Mouse (Mus musculus): Measurements from ENCODE around the gene Gm49387. TPM values are rescaled to one million over a fixed set of nuclear protein-coding genes. Genes with fewer than 3 reads are reported as not detected.
A peak's percentile ranks its signal among the peaks of the same experiment; 100 is the strongest.
"Not testable (repeated sequence)": the region's sequence is repeated elsewhere in the genome, so short reads cannot be mapped to it uniquely, and the experiment has no call there.

The Gm49387 gene
- total RNA-seq, 2 experiments from 2014 or later: 0.47 to 1.5 TPM

DNA sequence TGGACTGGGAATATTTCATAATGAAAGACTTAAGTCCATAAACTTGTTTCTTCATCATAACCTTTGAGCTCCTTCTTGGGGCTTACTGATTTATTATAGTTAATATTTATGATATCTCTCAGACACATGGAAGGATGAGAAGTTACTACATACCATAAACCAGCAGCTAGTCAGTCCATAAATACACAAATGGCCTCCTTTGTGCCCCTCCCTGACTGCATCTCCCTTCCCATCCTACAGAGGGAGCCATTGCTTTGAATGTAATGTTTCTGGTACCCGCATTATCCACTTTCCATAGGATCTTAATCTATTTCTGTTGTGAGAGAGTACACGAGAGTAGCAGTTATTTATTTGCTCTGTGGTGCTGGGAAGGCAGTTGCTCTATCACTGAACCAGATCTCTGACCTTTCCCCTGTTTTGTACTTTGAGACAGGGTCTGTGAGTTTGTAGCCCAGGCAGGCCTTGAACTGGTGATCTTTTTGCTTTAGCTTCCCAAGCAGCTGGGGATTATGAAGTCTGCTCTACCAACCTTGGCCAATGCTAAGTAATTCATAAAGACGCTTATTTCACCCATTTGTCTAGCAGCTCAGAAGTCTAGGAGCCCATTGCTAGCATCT is 4.4 kb upstream of the Gm49387 start:
- intact Hi-C loops (cut with DNase I): no loop called here
- DNase-seq (ENCODE audit: low spot score): no peak

DNA sequence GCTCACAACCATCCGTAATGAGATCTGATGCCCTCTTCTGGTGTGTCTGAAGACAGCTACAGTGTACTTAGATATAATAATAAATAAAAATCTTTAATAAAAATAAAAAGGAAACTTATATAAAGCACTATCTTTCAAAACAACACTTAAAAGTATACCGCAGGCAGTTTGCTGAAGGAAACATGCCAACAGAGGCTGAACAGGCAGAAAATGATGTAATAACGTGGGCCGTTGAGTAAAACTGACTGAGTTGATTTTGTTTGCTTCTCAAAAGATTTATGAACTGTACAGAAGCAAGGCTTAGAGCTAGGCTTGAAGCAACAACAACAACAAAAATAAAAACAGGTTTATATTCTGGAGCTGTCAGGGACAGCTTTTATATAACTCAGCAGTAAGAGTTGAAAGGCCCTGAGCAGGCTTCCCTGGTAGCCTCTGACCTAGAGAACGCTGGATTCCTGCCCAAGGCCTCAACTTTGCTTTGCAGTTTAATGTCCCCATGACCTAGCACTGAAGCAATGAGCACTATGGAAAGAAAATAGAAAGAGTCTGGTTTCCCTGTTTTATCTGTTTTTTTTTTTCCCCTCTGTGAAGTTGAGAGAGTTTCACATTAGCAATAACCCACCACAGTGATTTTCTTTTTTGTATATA is 3.6 kb upstream of the Gm49387 start:
- intact Hi-C loops (cut with DNase I): no loop called here
- DNase-seq (ENCODE audit: low spot score): no peak

DNA sequence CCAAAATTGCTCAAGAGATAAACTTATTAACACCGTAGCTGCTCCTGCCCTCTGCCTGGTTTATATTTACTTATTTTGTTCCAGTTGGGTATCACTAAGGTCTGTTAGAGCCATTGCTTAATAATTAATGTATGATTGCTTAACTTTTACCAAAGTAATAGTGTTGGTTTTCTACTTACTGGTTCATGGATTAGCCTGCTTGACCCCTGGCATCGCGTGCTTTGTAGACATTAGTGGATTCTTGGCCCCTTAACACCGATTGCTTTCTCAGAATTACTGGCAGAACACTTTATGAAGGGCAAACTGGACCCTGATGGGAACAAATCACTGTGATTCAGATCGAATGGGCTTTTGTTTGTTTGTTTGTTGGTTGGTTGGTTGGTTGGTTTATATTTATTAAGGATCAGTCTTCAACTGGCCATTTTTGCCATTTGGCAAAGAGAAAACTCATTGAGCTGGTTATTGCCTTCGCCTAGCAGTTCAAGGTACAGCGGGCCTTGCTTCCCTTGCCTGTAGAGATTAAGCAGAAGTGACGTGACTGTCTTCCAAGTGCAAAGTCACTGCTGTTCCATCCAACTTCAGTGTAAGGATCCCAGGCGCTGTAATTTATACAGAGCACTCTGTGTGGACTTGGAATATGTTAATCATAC is 953 bp upstream of the Gm49387 start:
- no peak for DNase-seq (ENCODE audit: low spot score)
- intact Hi-C loops (cut with DNase I): no loop called here

DNA sequence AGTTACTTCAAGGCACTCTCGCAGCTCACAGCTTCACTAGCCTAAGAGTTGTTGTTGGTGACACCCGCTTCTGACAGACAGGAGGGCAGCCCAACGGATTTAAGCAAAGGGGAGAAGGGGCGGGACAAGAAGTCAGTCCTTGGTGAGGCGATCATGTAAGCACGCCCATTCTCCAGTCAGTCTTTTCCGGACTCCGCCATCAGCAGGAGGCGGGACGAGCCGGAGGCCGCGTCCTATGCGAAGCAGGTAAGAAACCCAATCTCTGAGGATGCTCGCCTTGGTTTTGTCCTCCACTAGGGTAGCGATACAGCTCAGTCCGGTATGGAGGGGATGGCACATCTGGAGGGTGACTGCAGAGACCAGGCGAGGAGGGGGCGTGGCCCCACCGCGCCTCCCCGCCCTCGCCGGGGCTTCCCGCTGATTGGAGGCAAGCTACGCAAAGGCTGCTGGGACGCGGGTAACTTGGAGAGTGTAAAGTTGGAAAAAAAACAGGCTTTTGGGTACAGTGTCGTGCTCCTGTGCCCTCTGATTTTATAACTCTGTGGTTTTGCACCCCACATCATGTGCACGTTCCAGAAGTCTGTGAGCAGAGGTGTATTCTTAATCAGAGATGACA is 320 bp upstream of the Gm49387 start, which contains the start of the genes Btd and Hacl1:
Btd (plus strand) TSS at position 139 of the 616 bp plus-strand sequence.
Hacl1 (minus strand) TSS at position 397 of the 616 bp plus-strand sequence.
- peak; percentile 85 for DNase-seq (ENCODE audit: low spot score)
- intact Hi-C loops (cut with DNase I): no loop called here

DNA sequence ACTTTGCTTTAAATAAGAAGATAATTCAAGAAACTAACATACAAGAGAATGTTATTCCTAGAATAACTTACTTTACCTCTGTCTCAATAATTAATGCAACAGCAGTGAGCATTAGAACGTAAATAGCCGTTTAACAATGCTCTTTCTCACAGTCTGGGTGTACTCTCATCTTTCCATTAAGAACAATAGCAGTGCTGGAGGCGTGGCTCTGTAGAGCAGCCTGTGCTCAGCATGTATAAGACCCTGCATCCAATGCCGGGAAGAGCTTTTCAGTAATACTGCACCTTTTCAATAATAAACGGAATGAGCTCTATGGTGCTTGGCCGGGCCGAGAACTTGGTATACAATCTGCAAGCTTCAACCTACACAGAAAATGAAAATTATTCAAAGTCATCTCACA is 10.0 kb downstream of the Gm49387 start:
- DNase-seq (ENCODE audit: low spot score): no peak
- intact Hi-C loops (cut with DNase I): no loop called here

DNA sequence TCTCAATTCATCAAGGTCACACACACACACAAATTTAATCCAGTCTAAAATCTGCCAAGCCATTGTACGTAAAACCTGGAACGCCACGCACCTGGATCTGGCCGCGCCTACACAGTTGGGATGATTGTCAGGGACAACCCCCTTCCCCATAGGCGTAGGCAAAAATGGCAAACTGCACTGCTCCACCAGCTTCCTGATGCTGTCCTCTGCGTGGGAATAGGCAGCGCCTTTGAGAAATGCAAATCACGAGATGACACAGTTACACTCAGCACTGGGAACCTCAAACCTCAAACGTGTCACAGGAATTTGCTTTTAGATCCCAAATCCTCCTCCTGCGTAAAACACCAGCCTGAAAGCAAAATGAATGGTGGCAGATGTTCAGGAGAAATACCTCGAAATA is 17.9 kb downstream of the Gm49387 start:
- intact Hi-C loops (cut with DNase I): no loop called here
- no peak for DNase-seq (ENCODE audit: low spot score)

DNA sequence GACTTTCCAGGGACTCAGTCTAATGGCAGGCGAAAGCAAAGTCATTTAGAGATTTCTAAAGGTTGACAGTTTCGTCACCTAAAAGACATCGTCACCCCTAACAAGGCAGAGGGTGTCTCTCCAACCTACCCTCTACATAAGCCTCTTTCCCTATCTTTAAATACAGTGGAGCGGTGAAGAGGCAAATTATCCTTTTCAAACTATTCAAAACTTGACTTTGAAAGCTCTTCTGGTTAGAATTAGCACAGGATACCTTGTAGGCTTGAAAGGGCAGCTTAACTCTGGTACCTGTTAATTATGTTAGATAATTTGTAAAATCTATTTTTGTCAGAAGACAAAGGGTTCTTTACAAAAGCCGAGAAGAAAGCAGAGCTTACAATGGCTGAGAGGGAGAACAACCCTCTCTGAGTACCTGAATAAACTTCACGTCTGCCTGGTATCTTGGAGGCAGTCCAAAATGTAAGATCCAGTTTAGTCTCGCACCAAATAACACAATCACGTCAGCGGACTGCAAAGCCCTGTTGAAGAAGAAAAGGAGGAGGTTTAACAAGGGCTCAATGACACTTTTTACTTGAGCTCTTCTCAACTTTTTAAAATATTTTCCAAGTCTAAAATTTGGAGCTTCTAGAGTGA is 20.0 kb downstream of the Gm49387 start:
- no peak for DNase-seq (ENCODE audit: low spot score)
- intact Hi-C loops (cut with DNase I): no loop called here

DNA sequence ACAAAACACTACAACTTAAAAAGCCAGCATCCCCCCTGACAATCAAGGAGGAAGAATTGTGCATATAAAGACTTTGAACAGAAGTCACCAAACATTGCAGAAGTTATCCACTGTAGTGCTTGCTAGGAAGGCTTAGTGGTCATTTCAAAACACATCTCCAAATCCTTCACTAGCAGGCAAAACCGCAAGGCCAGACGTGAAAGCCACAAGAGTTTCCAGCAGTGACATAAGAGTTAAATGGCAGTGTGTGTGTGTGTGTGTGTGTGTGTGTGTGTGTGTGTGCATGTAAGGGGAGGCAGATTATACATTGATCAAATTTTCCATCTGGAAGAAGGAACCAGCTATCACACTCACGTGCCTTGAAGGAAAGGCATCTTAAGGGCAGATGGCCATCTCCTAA is 22.7 kb downstream of the Gm49387 start:
- no peak for DNase-seq (ENCODE audit: low spot score)
- intact Hi-C loops (cut with DNase I): no loop called here

DNA sequence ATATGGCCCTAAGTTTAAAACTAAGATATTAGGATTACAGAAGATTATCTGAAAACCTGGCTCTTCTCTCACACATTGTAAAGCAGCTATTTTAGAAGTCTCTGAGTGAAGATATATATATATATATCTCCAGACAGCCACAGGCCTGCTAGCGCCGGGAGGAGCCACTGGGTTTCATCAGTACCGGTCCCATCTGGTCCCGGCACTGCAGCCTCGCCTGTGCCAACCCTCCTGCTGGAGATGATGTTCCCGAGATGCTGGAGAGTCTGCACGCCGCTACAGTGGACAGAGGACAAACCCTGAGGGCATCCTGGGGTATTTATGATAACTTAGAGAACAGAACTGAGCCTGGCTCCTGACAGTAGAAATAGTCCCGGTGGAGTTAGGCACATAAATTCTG is 23.5 kb downstream of the Gm49387 start:
- intact Hi-C loops (cut with DNase I): no loop called here
- DNase-seq (ENCODE audit: low spot score): no peak

DNA sequence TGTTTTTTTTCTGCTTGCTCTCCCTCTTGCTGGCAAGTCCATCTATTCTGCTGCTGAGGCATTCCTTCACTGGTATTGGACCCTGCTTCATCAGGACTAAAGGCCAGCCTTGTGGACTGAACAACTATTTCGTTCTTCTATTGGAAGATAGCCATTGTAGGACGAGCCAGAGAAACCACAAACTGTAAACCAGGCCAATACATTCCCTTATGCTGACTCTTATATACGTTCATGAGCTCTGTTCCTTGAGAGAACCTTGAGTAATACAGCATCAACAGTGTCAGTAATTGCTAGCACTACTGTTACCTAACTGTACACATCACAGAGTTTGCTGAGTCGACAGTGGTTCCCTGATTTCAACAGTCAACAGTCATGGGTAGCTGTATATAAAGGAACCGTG is 27.0 kb downstream of the Gm49387 start:
- intact Hi-C loops (cut with DNase I): no loop called here
- no peak for DNase-seq (ENCODE audit: low spot score)

DNA sequence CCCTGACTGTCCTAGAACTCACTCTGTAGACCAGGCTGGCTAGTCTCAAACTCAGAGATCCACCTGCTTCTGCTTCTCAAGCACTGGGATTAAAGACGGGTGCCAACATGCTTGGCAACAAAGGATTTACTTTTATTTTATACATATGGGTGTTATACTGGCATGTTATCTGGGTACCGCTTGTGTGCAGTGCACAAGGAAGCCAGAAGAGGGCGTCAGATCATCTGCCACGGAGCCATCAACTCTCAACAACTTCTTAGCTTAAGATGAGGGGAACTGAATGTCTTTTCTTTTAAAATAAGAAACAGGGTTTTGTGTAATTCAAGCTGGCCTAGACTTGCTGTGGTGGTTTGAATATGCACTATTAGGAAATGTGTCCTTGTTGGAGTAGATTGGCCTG is 28.7 kb downstream of the Gm49387 start:
- no peak for DNase-seq (ENCODE audit: low spot score)
- intact Hi-C loops (cut with DNase I): no loop called here

DNA sequence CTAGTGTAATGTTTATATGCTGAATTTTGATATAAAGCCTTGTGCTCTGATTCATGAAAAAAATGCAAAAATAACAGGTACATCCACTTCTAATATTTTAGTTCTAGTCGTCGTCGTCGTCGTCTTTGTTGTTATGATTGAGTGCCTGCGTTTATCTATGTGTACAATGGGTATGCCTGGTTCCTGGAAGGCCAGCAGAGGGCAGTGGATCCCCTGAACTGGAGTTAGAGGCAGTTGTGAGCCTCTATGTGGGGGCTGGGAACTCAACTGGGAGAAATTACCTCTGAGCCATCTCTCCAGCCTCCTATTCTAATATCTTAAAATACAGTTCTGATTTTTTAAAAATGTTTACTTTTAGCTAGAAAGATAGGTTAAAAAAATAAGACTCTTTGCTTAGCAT is 35.2 kb downstream of the Gm49387 start:
- intact Hi-C loops (cut with DNase I): loop anchor here (1.0 to 10.0 kb wide), 3 partner anchors 86 to 331 kb away; no protein-coding TSS in a partner anchor
- no peak for DNase-seq (ENCODE audit: low spot score)

DNA sequence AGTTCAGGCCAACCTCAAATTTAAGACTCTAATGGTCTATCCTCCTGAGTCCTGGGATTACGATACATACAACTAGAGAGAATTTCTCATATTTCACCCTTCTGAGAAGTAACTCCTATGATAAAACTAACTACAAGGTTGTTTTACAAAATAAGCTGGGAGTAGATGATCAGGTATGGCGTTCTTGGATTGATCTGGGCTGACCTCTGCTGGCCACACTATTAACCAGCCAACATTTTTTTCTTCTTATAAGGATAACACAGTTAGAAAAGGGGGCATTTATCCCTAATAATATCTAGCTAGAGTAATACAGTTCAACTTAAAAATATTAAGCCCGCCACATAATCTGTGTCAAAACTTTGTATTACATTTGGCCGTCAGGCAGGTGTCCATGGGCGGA is 35.8 kb downstream of the Gm49387 start:
- DNase-seq (ENCODE audit: low spot score): no peak
- intact Hi-C loops (cut with DNase I): loop anchor here (1.0 to 10.0 kb wide), 4 partner anchors 48 to 330 kb away; no protein-coding TSS in a partner anchor

DNA sequence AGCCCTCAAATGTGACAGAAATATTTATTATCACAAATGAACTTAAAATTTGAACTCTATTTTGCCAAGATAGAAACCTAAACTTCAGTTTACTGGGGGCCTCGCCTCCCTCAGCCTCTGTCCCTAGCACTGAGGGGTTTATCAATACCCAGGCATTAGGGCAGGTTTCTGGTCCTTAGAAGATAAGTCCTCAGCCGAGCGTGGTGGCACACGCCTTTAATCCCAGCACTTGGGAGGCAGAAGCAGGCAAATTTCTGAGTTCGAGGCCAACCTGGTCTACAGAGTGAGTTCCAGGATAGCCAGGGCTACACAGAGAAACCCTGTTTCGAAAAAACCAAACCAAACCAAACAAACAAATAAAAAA is 38.1 kb downstream of the Gm49387 start:
- intact Hi-C loops (cut with DNase I): loop anchor here (5.0 to 10.0 kb wide), 3 partner anchors 45 to 328 kb away; no protein-coding TSS in a partner anchor
- not testable (repeated sequence) for DNase-seq (ENCODE audit: low spot score)

DNA sequence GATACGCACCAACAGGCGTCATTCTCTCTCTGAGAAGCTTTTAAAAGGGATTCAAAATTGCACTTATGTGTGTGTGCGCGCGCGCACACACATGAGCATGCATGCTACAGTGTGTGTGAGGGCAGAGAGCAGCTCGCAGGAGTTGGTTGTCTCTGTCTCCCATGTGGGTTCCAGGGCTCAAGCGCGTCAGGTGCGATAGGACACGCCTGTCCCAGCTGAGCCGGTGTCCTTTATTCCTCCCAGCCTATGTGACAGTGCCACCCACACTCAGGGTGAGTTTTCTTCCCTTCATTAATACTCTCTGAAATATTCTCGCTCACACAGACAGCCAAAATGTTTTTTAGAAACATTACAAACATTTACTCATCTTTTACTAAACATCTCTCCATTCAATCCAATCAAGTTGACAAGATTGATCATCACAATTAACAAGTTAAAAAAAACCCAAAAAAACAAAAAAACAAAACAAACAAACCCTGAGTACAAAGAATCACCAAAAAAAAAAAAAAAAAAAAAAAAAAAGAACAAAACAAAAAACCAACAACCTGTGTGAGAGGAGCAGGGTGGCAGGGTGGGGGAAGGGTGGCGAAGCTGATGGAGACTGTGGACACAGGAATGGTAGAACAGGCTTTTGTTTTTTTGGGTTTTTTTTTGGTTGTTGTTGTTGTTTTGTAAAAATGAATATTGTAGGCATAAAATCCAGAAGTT is 38.6 kb downstream of the Gm49387 start:
- DNase-seq (ENCODE audit: low spot score): no peak
- intact Hi-C loops (cut with DNase I): loop anchor here (5.0 to 10.0 kb wide), 3 partner anchors 45 to 327 kb away; no protein-coding TSS in a partner anchor

DNA sequence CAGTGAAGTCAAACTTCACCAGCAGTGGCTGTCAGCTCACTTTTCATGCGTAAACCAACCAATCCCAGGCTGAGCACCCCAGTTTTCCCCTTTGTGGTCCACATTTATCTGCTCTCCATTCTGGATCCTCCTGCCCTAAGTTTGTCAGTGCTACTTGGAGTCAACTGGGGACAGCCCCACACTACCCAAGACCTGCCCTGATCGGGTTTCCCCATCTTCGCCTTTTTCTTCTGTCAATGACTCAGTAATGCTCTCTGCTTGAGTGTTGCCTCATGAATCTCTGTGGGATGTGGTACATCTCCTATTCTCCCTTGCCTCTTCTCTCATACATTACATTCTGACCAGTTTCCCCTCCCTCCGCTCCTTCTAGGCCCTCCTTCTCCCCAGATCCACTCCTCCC is 43.2 kb downstream of the Gm49387 start:
- intact Hi-C loops (cut with DNase I): no loop called here
- no peak for DNase-seq (ENCODE audit: low spot score)

DNA sequence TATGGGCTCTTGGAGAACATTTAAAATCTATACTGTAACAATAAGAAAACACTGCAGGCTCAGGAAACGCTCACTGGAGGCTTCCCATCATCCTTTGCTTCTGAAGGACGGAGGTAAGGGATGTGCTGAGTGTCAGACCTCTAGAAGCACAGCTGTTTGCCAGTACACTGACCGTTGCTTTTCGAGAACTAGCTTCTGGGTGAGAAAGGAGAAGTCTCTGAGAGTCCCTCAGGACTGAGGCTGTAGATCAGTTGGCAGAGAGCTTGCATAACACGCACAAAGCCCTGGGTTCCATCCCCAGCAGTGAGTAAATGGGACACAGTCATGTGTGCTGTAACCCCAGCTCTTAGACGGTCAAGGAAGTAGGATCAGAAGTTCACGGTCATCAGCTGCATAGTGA is 44.3 kb downstream of the Gm49387 start:
- DNase-seq (ENCODE audit: low spot score): no peak
- intact Hi-C loops (cut with DNase I): no loop called here

DNA sequence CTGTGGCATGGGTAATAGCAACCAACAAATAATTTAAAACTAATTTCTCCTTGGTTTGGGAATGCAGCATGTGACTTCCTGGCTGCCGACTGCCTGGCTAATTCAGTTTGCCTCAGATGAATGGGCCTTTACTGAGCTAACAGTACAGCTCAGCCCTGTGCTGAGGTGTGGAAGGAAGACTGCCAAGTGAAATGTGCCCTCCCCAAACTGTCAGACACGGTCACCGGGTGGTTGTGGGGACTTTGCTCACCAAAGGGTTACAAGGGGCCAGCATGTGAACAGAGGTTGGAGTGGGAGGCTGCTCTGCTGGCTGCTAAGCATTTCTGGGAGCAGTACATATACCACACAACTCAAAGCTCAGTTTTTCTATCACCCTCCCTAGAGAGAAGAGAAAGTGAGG is 46.0 kb downstream of the Gm49387 start:
- DNase-seq (ENCODE audit: low spot score): no peak
- intact Hi-C loops (cut with DNase I): no loop called here

DNA sequence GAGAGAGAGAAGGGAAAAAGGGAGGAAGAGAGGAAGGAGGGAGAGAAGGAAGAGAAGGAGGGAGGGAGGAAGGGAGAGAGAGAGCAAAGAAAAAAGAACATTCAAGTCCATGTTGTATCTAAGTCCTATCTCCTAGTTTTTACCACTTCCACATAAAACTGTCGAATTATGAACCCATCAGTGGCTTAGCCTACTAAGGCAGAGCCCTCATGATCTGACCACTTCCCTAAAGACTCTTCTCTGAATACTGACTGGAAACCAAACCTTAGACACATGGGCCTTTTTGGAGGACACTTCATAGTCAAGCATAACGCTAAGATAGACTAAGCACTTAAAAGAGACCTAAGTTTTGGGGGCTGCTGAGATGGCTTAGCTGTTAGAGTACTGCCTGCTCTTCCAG is 47.6 kb downstream of the Gm49387 start:
- intact Hi-C loops (cut with DNase I): no loop called here
- DNase-seq (ENCODE audit: low spot score): no peak

DNA sequence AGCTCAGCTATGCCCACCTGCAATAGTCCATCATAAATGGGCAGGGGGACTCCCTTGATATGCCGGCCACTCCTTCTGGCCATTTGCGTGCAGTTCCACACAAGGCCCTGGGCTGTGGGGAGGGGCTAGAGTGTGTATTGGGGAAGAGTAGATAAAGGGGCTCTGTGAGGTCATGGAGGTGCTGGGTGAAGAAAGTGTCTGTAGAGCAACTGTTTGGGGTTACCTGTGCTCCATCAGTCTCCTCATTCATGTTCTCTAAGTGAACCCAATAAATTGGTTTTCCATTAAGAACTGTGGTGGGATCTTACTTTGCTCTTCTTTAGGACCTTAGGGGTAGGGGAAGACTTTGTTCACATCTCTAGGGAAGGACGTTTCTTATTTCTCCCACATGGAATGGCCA is 49.4 kb downstream of the Gm49387 start, which contains the start of gene Colq:
Colq (minus strand) TSS at position 101 of the 400 bp plus-strand sequence.
- DNase-seq (ENCODE audit: low spot score): no peak
- intact Hi-C loops (cut with DNase I): no loop called here

All from heart, postnatal 25 days (tissue).